8 mouse cellular contexts compared by ENCODE assay signal in genomic region chr7:4656818-4657217, GRCm38 (mm10). TPM values are rescaled to one million over a fixed set of nuclear protein-coding genes. Genes with fewer than 3 reads are reported as not detected.
DNase-seq lines count a peak whose midpoint lies in the region; ATAC-seq and TF ChIP-seq lines count a peak whose summit lies in the region.

No protein-coding gene starts in this region.

- peaks cover 30% of the 10 kb centered on the region; the same call in 1 of the 2 replicates for H3K4me1 ChIP-seq in kidney, postnatal 0 days (replicated peaks; ENCODE audit: insufficient read depth, low read length)
- H3K4me1 ChIP-seq in embryonic facial prominence, embryonic 15.5 days, result peaks cover 43% of the 10 kb centered on the region
- H3K4me1 ChIP-seq in limb, embryonic 10.5 days, result peaks cover 35% of the 10 kb centered on the region

- ATAC-seq in kidney, postnatal 0 days (replicated peaks; ENCODE audit: low FRiP score, low read depth), result no peak
- no peak for ATAC-seq in embryonic facial prominence, embryonic 15.5 days (ENCODE audit: insufficient number of reproducible peaks, low FRiP score, low TSS enrichment, low read depth)

- WGBS in kidney, postnatal 0 days, result 33% methylated on average over 1 of the region's 1 CpGs
- 65% methylated on average over 1 of the region's 1 CpGs for WGBS in embryonic facial prominence, embryonic 15.5 days
- 83% methylated on average over 1 of the region's 1 CpGs for WGBS in limb, embryonic 10.5 days

- H3K4me3 ChIP-seq in kidney, postnatal 0 days (replicated peaks; ENCODE audit: low read depth, low read length), result 0 out of 2 replicates have a peak overlapping the region, but pooled peaks have one; percentile 1
- peak overlapping the region; percentile 74; the same call in 1 of the 2 replicates for H3K4me3 ChIP-seq in embryonic facial prominence, embryonic 15.5 days (replicated peaks)
- H3K4me3 ChIP-seq in limb, embryonic 10.5 days, result peak overlapping the region; percentile 81

- no peak overlapping the region for H3K27ac ChIP-seq in kidney, postnatal 0 days
- H3K27ac ChIP-seq in embryonic facial prominence, embryonic 15.5 days (replicated peaks), result no peak overlapping the region
- H3K27ac ChIP-seq in limb, embryonic 10.5 days, result no peak overlapping the region

- H3K9me3 ChIP-seq in kidney, postnatal 0 days (replicated peaks; ENCODE audit: low read length), result no peaks in the 10 kb centered on the region
- no peaks in the 10 kb centered on the region for H3K9me3 ChIP-seq in embryonic facial prominence, embryonic 15.5 days (replicated peaks)
- H3K9me3 ChIP-seq in limb, embryonic 10.5 days (replicated peaks), result no peaks in the 10 kb centered on the region

- H3K9ac ChIP-seq in kidney, postnatal 0 days (ENCODE audit: low read depth, low read length), result 0 out of 2 replicates have a peak overlapping the region, but pooled peaks have one; percentile 95
- H3K9ac ChIP-seq in embryonic facial prominence, embryonic 15.5 days, result no peak overlapping the region; the same call in 1 of the 2 replicates

- TF ChIP-seq CTCF in kidney, postnatal 0 days (IDR thresholded peaks at IDR 0.05; ENCODE audit: low read depth), result no peak

- no peaks in the 10 kb centered on the region for H3K27me3 ChIP-seq in kidney, postnatal 0 days (ENCODE audit: insufficient read depth, low read length)
- H3K27me3 ChIP-seq in embryonic facial prominence, embryonic 15.5 days, result no peaks in the 10 kb centered on the region
- H3K27me3 ChIP-seq in limb, embryonic 10.5 days (ENCODE audit: low read depth, poor library complexity, severe bottlenecking), result no peaks in the 10 kb centered on the region

- peak overlapping the region; percentile 91 for H3K4me2 ChIP-seq in kidney, postnatal 0 days (ENCODE audit: low read length)
- H3K4me2 ChIP-seq in embryonic facial prominence, embryonic 15.5 days (replicated peaks), result peak overlapping the region; percentile 83

- H3K36me3 ChIP-seq in kidney, postnatal 0 days (ENCODE audit: insufficient read depth, low read length), result 0 out of 2 replicates have a peak, but pooled peaks cover 3% of the 10 kb centered on the region
- H3K36me3 ChIP-seq in embryonic facial prominence, embryonic 15.5 days, result peaks cover 2% of the 10 kb centered on the region; the same call in 1 of the 2 replicates
- peaks cover 41% of the 10 kb centered on the region for H3K36me3 ChIP-seq in limb, embryonic 10.5 days

- DNase-seq in kidney, postnatal 0 days (ENCODE audit: low spot score), result no peak
- DNase-seq in kidney, adult 8-10 months, result no peak
- no peak for DNase-seq in limb, embryonic 10.5 days (ENCODE audit: low spot score)
- DNase-seq in naive thymus-derived CD4-positive, alpha-beta T cell, adult 2 months (ENCODE audit: low read depth), result peak; percentile 45
- DNase-seq in cerebellum, postnatal 36 days, result no peak
- no peak for DNase-seq in spleen, postnatal 10 days (ENCODE audit: low spot score in 2 of 2)
- DNase-seq in layer of hippocampus, postnatal 14 days (ENCODE audit: low spot score in 2 of 2), result no peak

RNA-seq across cellular contexts. Expression of gene Ppp6r1, which starts 2.0 kb away (rescaled TPM):
- polyA plus RNA-seq in kidney, postnatal 0 days (2015; fragmentation: Nextera tagmentation; extraction: Ambion mirVana), result 4.8 and 5.1 TPM in 2 replicates
- polyA plus RNA-seq in embryonic facial prominence, embryonic 15.5 days (2015; fragmentation: Nextera tagmentation; extraction: Ambion mirVana), result 9.8 and 10.3 TPM in 2 replicates
- polyA plus RNA-seq in limb, embryonic 10.5 days (2016; fragmentation: Nextera tagmentation; extraction: Ambion mirVana), result 10.6 and 11.4 TPM in 2 replicates
- 100 to 1,000 TPM; 140 TPM for total RNA-seq in layer of hippocampus, postnatal 14 days (2021)

RNA-seq across cellular contexts. Expression of gene Tmem86b, which starts 25.6 kb away (rescaled TPM):
- polyA plus RNA-seq in kidney, postnatal 0 days (2015; fragmentation: Nextera tagmentation; extraction: Ambion mirVana), result 0.56 and 0.80 TPM in 2 replicates
- polyA plus RNA-seq in embryonic facial prominence, embryonic 15.5 days (2015; fragmentation: Nextera tagmentation; extraction: Ambion mirVana), result 1.0 and 1.3 TPM in 2 replicates
- polyA plus RNA-seq in limb, embryonic 10.5 days (2016; fragmentation: Nextera tagmentation; extraction: Ambion mirVana), result 1.7 and 2.1 TPM in 2 replicates
- 10 to 100 TPM; 15.0 to 18.4 TPM for total RNA-seq in layer of hippocampus, postnatal 14 days (2021)

RNA-seq across cellular contexts. Expression of gene Hspbp1, which starts 28.1 kb away (rescaled TPM):
- polyA plus RNA-seq in kidney, postnatal 0 days (2015; fragmentation: Nextera tagmentation; extraction: Ambion mirVana), result 99.7 and 99.9 TPM in 2 replicates
- polyA plus RNA-seq in embryonic facial prominence, embryonic 15.5 days (2015; fragmentation: Nextera tagmentation; extraction: Ambion mirVana), result 80.6 and 87.7 TPM in 2 replicates
- 123 and 130 TPM in 2 replicates for polyA plus RNA-seq in limb, embryonic 10.5 days (2016; fragmentation: Nextera tagmentation; extraction: Ambion mirVana)
- total RNA-seq in layer of hippocampus, postnatal 14 days (2021), result 10 to 100 TPM; 89.0 to 94.8 TPM

RNA-seq across cellular contexts. Expression of gene Brsk1, which starts 33.6 kb away (rescaled TPM):
- 0.71 and 0.78 TPM in 2 replicates for polyA plus RNA-seq in kidney, postnatal 0 days (2015; fragmentation: Nextera tagmentation; extraction: Ambion mirVana)
- polyA plus RNA-seq in embryonic facial prominence, embryonic 15.5 days (2015; fragmentation: Nextera tagmentation; extraction: Ambion mirVana), result 1.5 and 2.1 TPM in 2 replicates
- 1.3 TPM in 2 replicates for polyA plus RNA-seq in limb, embryonic 10.5 days (2016; fragmentation: Nextera tagmentation; extraction: Ambion mirVana)
- total RNA-seq in layer of hippocampus, postnatal 14 days (2021), result 100 to 1,000 TPM; 306 to 327 TPM

RNA-seq across cellular contexts. Expression of gene Ptprh, which starts 53.0 kb away (rescaled TPM):
- 0.13 and 0.31 TPM in 2 replicates for polyA plus RNA-seq in kidney, postnatal 0 days (2015; fragmentation: Nextera tagmentation; extraction: Ambion mirVana)
- not detected in 2 replicates for polyA plus RNA-seq in embryonic facial prominence, embryonic 15.5 days (2015; fragmentation: Nextera tagmentation; extraction: Ambion mirVana)
- polyA plus RNA-seq in limb, embryonic 10.5 days (2016; fragmentation: Nextera tagmentation; extraction: Ambion mirVana), result not detected in 2 replicates
- under 1 TPM; 0.35 to 0.36 TPM for total RNA-seq in layer of hippocampus, postnatal 14 days (2021)

Comparison
In these comparisons a context has a peak if more than half of its experiments do, and no peak if none do; other contexts are left out.
1. H3K4me3 ChIP-seq: peak in every context shown above with its lines; median percentile 81 in limb, embryonic 10.5 days; 74 in embryonic facial prominence, embryonic 15.5 days; 1 in kidney, postnatal 0 days.